Mouse (Mus musculus) T-cell, adult 2 months (primary cell): ENCODE results near the gene Otos.

Experiments used
- DNase-seq: peaks from one replicate; pipeline ENCODE4 v3.0.0; 2022; ENCODE audit warnings: low spot score

The Otos gene

DNA sequence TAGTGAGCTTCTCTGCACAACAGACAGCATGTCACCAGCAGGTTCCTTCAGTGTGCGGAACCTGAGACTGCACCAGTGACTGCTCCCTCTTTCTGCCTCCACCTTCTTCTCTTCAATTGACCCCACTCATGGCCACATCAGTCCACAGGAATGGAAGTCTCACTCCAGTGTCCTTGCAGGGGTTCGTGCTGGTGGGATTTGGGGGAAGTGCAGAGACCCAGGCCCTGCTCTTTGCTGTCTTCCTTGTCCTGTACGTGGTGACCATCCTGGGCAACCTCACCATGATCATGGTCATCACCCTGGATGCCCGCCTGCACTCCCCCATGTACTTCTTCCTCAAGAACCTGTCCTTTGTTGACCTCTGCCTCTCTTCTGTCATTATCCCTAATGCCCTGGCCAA, 40.9 kb downstream of the Otos start:
- DNase-seq, result no peak

DNA sequence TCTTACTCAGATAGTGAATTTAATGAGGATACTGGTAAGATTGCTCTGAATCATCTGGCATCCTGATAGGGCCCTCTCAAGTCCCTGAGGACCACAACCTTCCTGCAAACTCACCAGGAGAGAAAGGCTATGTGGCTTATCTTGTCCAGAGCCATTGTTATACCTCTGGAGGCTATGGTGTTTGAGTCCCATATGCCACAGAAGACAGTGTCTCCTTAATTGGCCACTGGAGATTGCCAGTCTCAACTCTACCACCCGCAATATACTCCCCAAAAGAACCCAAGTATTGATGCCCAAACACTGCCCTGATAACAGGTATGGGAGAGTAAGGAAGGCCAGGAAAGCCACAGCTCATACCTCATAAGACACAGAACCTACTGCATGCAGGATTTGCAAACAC, 43.2 kb downstream of the Otos start, which contains the start of gene Olfr1410:
Gene Olfr1410, plus strand, starts transcription at position 301 of the 400 bp plus-strand sequence.
- no peak for DNase-seq

DNA sequence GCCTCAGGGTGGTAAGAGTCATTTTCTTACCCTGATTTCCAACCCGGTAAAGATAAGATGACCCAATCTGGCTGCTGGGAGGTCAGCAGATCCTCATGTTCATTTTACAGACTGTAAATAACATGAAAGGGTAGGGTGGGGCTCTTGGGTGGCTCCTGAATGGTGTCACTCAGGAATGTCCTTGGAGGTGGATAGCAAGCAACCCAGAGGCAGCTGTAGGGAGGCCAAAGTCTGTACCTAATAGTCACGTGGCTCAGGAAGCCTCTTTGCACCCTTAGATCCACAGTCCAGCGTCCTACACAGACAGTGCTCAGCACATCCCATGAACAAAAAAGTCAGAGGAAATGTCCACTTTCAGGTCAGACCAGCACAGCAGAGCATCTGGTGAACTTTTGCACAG, 52.6 kb downstream of the Otos start:
- DNase-seq, result no peak
